Mouse (Mus musculus): ENCODE measurements around the gene Inka1. TPM values are rescaled to one million over a fixed set of nuclear protein-coding genes. Genes with fewer than 3 reads are reported as not detected.

The Inka1 gene
- total and polyA plus RNA-seq, 3 experiments, result 25.2 to 30.2 (median 28.0) TPM

DNA sequence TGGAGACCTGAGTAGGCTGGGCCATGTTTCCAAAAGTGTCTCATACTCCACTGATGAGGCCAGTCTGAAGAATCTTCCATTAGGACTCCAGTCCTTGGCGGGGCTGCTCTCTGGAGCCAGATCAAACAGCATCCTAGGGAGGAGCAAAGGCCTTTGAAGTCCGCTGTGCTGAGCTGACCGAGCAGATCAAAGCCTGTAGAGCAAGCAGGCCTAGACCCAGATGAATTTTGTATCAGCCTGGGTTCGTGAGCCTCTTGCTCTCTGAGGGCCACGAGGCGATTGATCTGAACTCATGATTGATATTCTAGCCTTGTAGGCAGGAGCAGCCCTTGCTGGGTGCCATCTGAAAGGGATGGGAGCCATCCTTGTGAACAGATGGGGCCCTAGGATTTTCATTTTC lies 25.8 kb downstream of the Inka1 start:
- dilution Hi-C loops (cut with MboI; ENCODE audit: extremely low pct_ligation_motif_present, extremely low pct_unique_long_range_greater_than_20kb, low sequenced_read_pairs), result no loop called here

GRCm38 (mm10) chr9:107957141-107957540 lies 28.5 kb downstream of the Inka1 start:
- Histone ChIP-seq H3K4me3 (replicated peaks in 1 of 3; ENCODE audit: low read depth in 2 of 3, low read length in 2 of 3, poor library complexity in 1 of 3) (no peak overlapping the region), H3K27ac (ENCODE audit: insufficient read depth, low read depth) (no peak overlapping the region), H3K36me3 (replicated peaks in 1 of 2; ENCODE audit: control insufficient read depth in 1 of 2, insufficient read depth in 1 of 2, low read length in 1 of 2) (peaks cover 46 to 86% of the 10 kb centered on the region in 2 experiments), H3K27me3 (replicated peaks) (no peaks in the 10 kb centered on the region), H3K4me2 (ENCODE audit: insufficient read depth, low read depth, poor library complexity, severe bottlenecking) (no peak overlapping the region), H3K79me2 (replicated peaks; ENCODE audit: control insufficient read depth, extremely low read depth, insufficient read depth, poor library complexity, severe bottlenecking) (peaks cover 20% of the 10 kb centered on the region), H3K4me1 (ENCODE audit: control insufficient read depth in 1 of 2, insufficient read depth in 2 of 2) (peaks cover 1 to 30% of the 10 kb centered on the region in 2 experiments), H3K9ac (ENCODE audit: insufficient read depth, low read depth) (no peak overlapping the region), H3K9me3 (replicated peaks; ENCODE audit: low read length) (no peaks in the 10 kb centered on the region)
- TF ChIP-seq MYC (IDR thresholded peaks at IDR 0.05; ENCODE audit: low read depth, low read length), result no peak
- no peak for TF ChIP-seq ZKSCAN1 (IDR thresholded peaks at IDR 0.05; ENCODE audit: borderline replicate concordance, low read depth, low read length)
- DNase-seq (ENCODE audit: extremely low read depth), result no peak
- in situ Hi-C loops (cut with MboI; ENCODE audit: low pct_ligation_motif_present, low pct_unique_long_range_greater_than_20kb, low sequenced_read_pairs) (no loop called here), dilution Hi-C loops (cut with MboI; ENCODE audit: extremely low pct_ligation_motif_present, extremely low pct_unique_long_range_greater_than_20kb, low sequenced_read_pairs) (no loop called here)

More for the DNA sequence above, 25.8 kb downstream of the Inka1 start:
- DNase-seq (ENCODE audit: extremely low read depth), result no peak
- Histone ChIP-seq H3K9me3 (replicated peaks; ENCODE audit: low read length) (no peaks in the 10 kb centered on the region), H3K27me3 (replicated peaks) (no peaks in the 10 kb centered on the region), H3K4me1 (ENCODE audit: control insufficient read depth in 1 of 2, insufficient read depth in 2 of 2) (peaks cover 3 to 25% of the 10 kb centered on the region in 2 experiments), H3K4me2 (ENCODE audit: insufficient read depth, low read depth, poor library complexity, severe bottlenecking) (no peak overlapping the region), H3K79me2 (replicated peaks; ENCODE audit: control insufficient read depth, extremely low read depth, insufficient read depth, poor library complexity, severe bottlenecking) (no peaks in the 10 kb centered on the region), H3K36me3 (replicated peaks in 1 of 2; ENCODE audit: control insufficient read depth in 1 of 2, insufficient read depth in 1 of 2, low read length in 1 of 2) (peaks cover 61 to 96% of the 10 kb centered on the region in 2 experiments), H3K4me3 (replicated peaks in 1 of 3; ENCODE audit: low read depth in 2 of 3, low read length in 2 of 3, poor library complexity in 1 of 3) (no peak overlapping the region), H3K27ac (ENCODE audit: insufficient read depth, low read depth) (no peak overlapping the region), H3K9ac (ENCODE audit: insufficient read depth, low read depth) (no peak overlapping the region)
- no peak for TF ChIP-seq UBTF (IDR thresholded peaks at IDR 0.05; ENCODE audit: low read depth, low read length)
- TF ChIP-seq JUN (IDR thresholded peaks at IDR 0.05; ENCODE audit: insufficient read depth, low read depth, low read length), result no peak
- no peak for TF ChIP-seq NELFE (IDR thresholded peaks at IDR 0.05; ENCODE audit: low read depth, low read length)
- TF ChIP-seq JUND (conservative IDR thresholded peaks at IDR 0.05; ENCODE audit: low read depth, low read length), result no peak
- no peak for TF ChIP-seq CTCF (conservative IDR thresholded peaks at IDR 0.05 in 1 of 2, IDR thresholded peaks at IDR 0.05 in 1 of 2; ENCODE audit: low read depth in 2 of 2, low read length in 2 of 2)
- TF ChIP-seq TCF12 (IDR thresholded peaks at IDR 0.05; ENCODE audit: low read depth, low read length), result no peak
- in situ Hi-C loops (cut with MboI; ENCODE audit: low pct_ligation_motif_present, low pct_unique_long_range_greater_than_20kb, low sequenced_read_pairs), result loop anchor here (5.0 kb wide), 1 partner anchor 37 kb away; the partner anchor contains the start of gene Gm20662

- Histone ChIP-seq H3K9ac (ENCODE audit: insufficient read depth, low read depth) (no peak overlapping the region), H3K27ac (ENCODE audit: insufficient read depth, low read depth) (no peak overlapping the region), H3K79me2 (replicated peaks; ENCODE audit: control insufficient read depth, extremely low read depth, insufficient read depth, poor library complexity, severe bottlenecking) (peaks cover 33% of the 10 kb centered on the region), H3K27me3 (replicated peaks) (no peaks in the 10 kb centered on the region), H3K36me3 (replicated peaks in 1 of 2; ENCODE audit: control insufficient read depth in 1 of 2, insufficient read depth in 1 of 2, low read length in 1 of 2) (peaks cover 38 to 72% of the 10 kb centered on the region in 2 experiments), H3K4me1 (ENCODE audit: control insufficient read depth in 1 of 2, insufficient read depth in 2 of 2) (peaks cover 0 to 23% of the 10 kb centered on the region in 2 experiments; a peak in 2 of 4 replicates), H3K9me3 (replicated peaks; ENCODE audit: low read length) (no peaks in the 10 kb centered on the region), H3K4me2 (ENCODE audit: insufficient read depth, low read depth, poor library complexity, severe bottlenecking) (no peak overlapping the region), H3K4me3 (replicated peaks in 1 of 3; ENCODE audit: low read depth in 2 of 3, low read length in 2 of 3, poor library complexity in 1 of 3) (no peak overlapping the region)
- in situ Hi-C loops (cut with MboI; ENCODE audit: low pct_ligation_motif_present, low pct_unique_long_range_greater_than_20kb, low sequenced_read_pairs) (no loop called here), dilution Hi-C loops (cut with MboI; ENCODE audit: extremely low pct_ligation_motif_present, extremely low pct_unique_long_range_greater_than_20kb, low sequenced_read_pairs) (no loop called here)
- no peak for TF ChIP-seq MAX (IDR thresholded peaks at IDR 0.05; ENCODE audit: low read length)
- TF ChIP-seq TBP (conservative IDR thresholded peaks at IDR 0.05; ENCODE audit: low read depth, low read length), result no peak
- no peak for TF ChIP-seq JUN (IDR thresholded peaks at IDR 0.05; ENCODE audit: insufficient read depth, low read depth, low read length)
- no peak for TF ChIP-seq KAT2A (IDR thresholded peaks at IDR 0.05; ENCODE audit: insufficient replicate concordance, low read length)
- TF ChIP-seq SMC3 (IDR thresholded peaks at IDR 0.05; ENCODE audit: low read depth, low read length), result no peak
- no peak for TF ChIP-seq UBTF (IDR thresholded peaks at IDR 0.05; ENCODE audit: low read depth, low read length)
- TF ChIP-seq JUND (conservative IDR thresholded peaks at IDR 0.05; ENCODE audit: low read depth, low read length), result no peak
- TF ChIP-seq POLR2A (IDR thresholded peaks at IDR 0.05; ENCODE audit: low read depth, low read length), result no peak
- TF ChIP-seq MEF2A (IDR thresholded peaks at IDR 0.05; ENCODE audit: borderline replicate concordance, low read depth, low read length), result no peak
- no peak for TF ChIP-seq ZKSCAN1 (IDR thresholded peaks at IDR 0.05; ENCODE audit: borderline replicate concordance, low read depth, low read length)
- TF ChIP-seq MAZ (IDR thresholded peaks at IDR 0.05; ENCODE audit: low read depth, low read length), result no peak
- no peak for TF ChIP-seq ZMIZ1 (IDR thresholded peaks at IDR 0.05; ENCODE audit: low read depth, low read length)
- no peak for TF ChIP-seq NELFE (IDR thresholded peaks at IDR 0.05; ENCODE audit: low read depth, low read length)
- TF ChIP-seq CTCF (conservative IDR thresholded peaks at IDR 0.05 in 1 of 2, IDR thresholded peaks at IDR 0.05 in 1 of 2; ENCODE audit: low read depth in 2 of 2, low read length in 2 of 2), result no peak
- DNase-seq (ENCODE audit: extremely low read depth), result no peak
Observed at GRCm38 (mm10) chr9:107955613-107956289, 29.9 kb downstream of the Inka1 start.

Measured in CH12.LX (cell line).